Mouse (Mus musculus) layer of hippocampus, adult 18-20 months (tissue): ENCODE measurements around the gene Aldh2. TPM values are rescaled to one million over a fixed set of nuclear protein-coding genes. Genes with fewer than 3 reads are reported as not detected.
"Not testable (repeated sequence)": the region's sequence is repeated elsewhere in the genome, so short reads cannot be mapped to it uniquely, and the experiment has no call there.

Experiments used
- DNase-seq, 2 experiments: peaks; one replicate each; pipeline ENCODE4 v3.0.0; 2022; ENCODE audit warnings: low spot score in 2 of 2
- total RNA-seq, 2 experiments: library from RNA; stranded (reverse); gene quantifications; 2 replicates each; pipeline ENCODE4 v1.2.3; 2021

Gene Aldh2
- total RNA-seq, 2 experiments from 2014 or later: 136 to 161 TPM

GRCm38 (mm10) chr5:121549196-121549595 is 44.4 kb downstream of the Aldh2 start:
- no peak for DNase-seq

- DNase-seq: no peak
Observed at GRCm38 (mm10) chr5:121547084-121547483, 46.5 kb downstream of the Aldh2 start.

GRCm38 (mm10) chr5:121546530-121546895 is 47.1 kb downstream of the Aldh2 start:
- peak; percentile 22 to 66 for DNase-seq

GRCm38 (mm10) chr5:121545793-121546529 is 47.7 kb downstream of the Aldh2 start, which contains the start of gene Mapkapk5:
Gene Mapkapk5 (minus strand): TSS chr5:121545905.
- peak; percentile 95 to 98 for DNase-seq

- DNase-seq: no peak
Observed at GRCm38 (mm10) chr5:121544910-121545792, 48.5 kb downstream of the Aldh2 start, which contains the start of the genes Adam1a and Gm42878. Gene Adam1a (minus strand): TSS chr5:121545482. Gene Gm42878 (minus strand): TSS chr5:121545482.

GRCm38 (mm10) chr5:121543370-121543769 is 50.3 kb downstream of the Aldh2 start:
- no peak for DNase-seq

GRCm38 (mm10) chr5:121541235-121541634 is 52.4 kb downstream of the Aldh2 start:
- DNase-seq: no peak

- no peak for DNase-seq
Observed at GRCm38 (mm10) chr5:121540066-121540465, 53.6 kb downstream of the Aldh2 start.

GRCm38 (mm10) chr5:121537588-121537987 is 56.0 kb downstream of the Aldh2 start:
- DNase-seq: no peak

- no peak for DNase-seq
Observed at GRCm38 (mm10) chr5:121536921-121537555, 56.6 kb downstream of the Aldh2 start.

GRCm38 (mm10) chr5:121535116-121535515 is 58.5 kb downstream of the Aldh2 start:
- no peak for DNase-seq

- DNase-seq: no peak
Observed at GRCm38 (mm10) chr5:121534521-121534920, 59.1 kb downstream of the Aldh2 start.

GRCm38 (mm10) chr5:121526961-121527360 is 66.7 kb downstream of the Aldh2 start:
- DNase-seq: no peak

- DNase-seq: no peak
Observed at GRCm38 (mm10) chr5:121526526-121526925, 67.1 kb downstream of the Aldh2 start.

GRCm38 (mm10) chr5:121525774-121526450 is 67.7 kb downstream of the Aldh2 start:
- no peak for DNase-seq

- not testable (repeated sequence) for DNase-seq
Observed at GRCm38 (mm10) chr5:121519758-121520157, 73.9 kb downstream of the Aldh2 start.

GRCm38 (mm10) chr5:121518983-121519382 is 74.6 kb downstream of the Aldh2 start:
- DNase-seq: no peak
